Comparison of ENCODE assay signal across 8 mouse cellular contexts in the genomic region with DNA sequence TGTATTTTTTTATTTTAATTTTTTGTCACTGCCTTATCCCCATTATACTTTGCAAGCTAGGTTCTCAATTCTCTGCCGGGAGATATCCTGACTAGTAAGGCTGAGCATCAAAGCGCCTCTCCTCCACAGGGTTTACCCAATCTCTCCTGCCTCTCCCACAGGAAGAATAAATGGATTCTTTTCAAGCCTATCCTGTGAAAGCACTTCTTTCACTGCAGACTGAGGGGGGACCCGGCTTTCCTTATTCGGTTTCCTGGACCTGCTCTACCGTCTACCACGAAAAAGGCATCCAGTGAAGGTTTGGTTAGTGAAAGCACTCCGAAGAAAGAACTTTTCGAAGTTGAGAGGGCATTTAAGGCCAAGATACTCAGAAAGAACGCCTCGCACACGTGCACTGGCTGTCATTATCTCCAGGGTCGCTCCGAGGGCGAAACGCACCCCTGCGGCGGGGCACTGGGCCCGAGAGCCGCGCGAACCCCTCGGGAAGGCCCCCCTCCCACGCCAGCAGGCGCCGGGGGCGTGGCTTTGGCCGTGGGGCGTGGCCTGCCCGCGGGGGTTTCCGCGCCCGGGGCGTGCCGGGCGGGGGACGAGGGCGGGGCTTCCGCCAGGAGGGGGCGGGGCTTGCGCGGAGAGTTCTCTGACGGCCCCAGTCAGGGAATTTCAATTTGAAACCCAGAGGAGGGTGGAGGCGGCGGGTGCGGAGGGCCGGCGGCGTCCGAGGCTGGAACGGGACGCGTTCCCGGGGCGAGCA. TPM values are rescaled to one million over a fixed set of nuclear protein-coding genes. Genes with fewer than 3 reads are reported as not detected.
DNase-seq lines count a peak whose midpoint lies in the region; ATAC-seq and TF ChIP-seq lines count a peak whose summit lies in the region.

Gene Epb41l2, plus strand, starts transcription at position 591 of the 751 bp plus-strand sequence.

- H3K4me1 ChIP-seq in embryonic facial prominence, embryonic 10.5 days = peaks cover 37% of the 10 kb centered on the region
- 0 out of 2 replicates have a peak, but pooled peaks cover 3% of the 10 kb centered on the region for H3K4me1 ChIP-seq in intestine, postnatal 0 days (replicated peaks; ENCODE audit: control insufficient read depth, insufficient read depth, low read length)
- H3K4me1 ChIP-seq in midbrain, embryonic 10.5 days = peaks cover 24% of the 10 kb centered on the region

- no peaks in the 10 kb centered on the region for H3K36me3 ChIP-seq in embryonic facial prominence, embryonic 10.5 days (replicated peaks)
- no peaks in the 10 kb centered on the region for H3K36me3 ChIP-seq in intestine, postnatal 0 days (ENCODE audit: control insufficient read depth, insufficient read depth)
- no peaks in the 10 kb centered on the region for H3K36me3 ChIP-seq in midbrain, embryonic 10.5 days

- no peak for TF ChIP-seq CTCF in intestine, postnatal 0 days (IDR thresholded peaks at IDR 0.05; ENCODE audit: low read depth)

- WGBS in embryonic facial prominence, embryonic 10.5 days = under 1% methylated on average over 55 of the region's 55 CpGs
- WGBS in intestine, postnatal 0 days = 1% methylated on average over 34 of the region's 55 CpGs
- 1% methylated on average over 55 of the region's 55 CpGs for WGBS in midbrain, embryonic 10.5 days

- H3K27ac ChIP-seq in embryonic facial prominence, embryonic 10.5 days (replicated peaks) = peak within 1 kb of the TSS; percentile 93
- H3K27ac ChIP-seq in intestine, postnatal 0 days (ENCODE audit: low read depth, low read length) = peak within 1 kb of the TSS; percentile 77
- H3K27ac ChIP-seq in midbrain, embryonic 10.5 days (replicated peaks) = peak within 1 kb of the TSS; percentile 88

- intact Hi-C loops in left cerebral cortex, postnatal 36 days (cut with DNase I) = loop anchor here (1.0 kb wide), 1 partner anchor 62 kb away; no protein-coding TSS in a partner anchor

- no peaks in the 10 kb centered on the region for H3K9me3 ChIP-seq in embryonic facial prominence, embryonic 10.5 days
- H3K9me3 ChIP-seq in intestine, postnatal 0 days (ENCODE audit: control insufficient read depth) = no peaks in the 10 kb centered on the region
- no peaks in the 10 kb centered on the region for H3K9me3 ChIP-seq in midbrain, embryonic 10.5 days (replicated peaks)

- H3K27me3 ChIP-seq in embryonic facial prominence, embryonic 10.5 days (replicated peaks; ENCODE audit: low read depth, poor library complexity, severe bottlenecking) = no peaks in the 10 kb centered on the region
- no peaks in the 10 kb centered on the region for H3K27me3 ChIP-seq in intestine, postnatal 0 days (replicated peaks; ENCODE audit: control insufficient read depth, insufficient read depth, low read length)
- H3K27me3 ChIP-seq in midbrain, embryonic 10.5 days (ENCODE audit: low read depth, poor library complexity, severe bottlenecking) = peaks cover 10% of the 10 kb centered on the region

- peak; percentile 97 for DNase-seq in adrenal gland, postnatal 14 days
- peak; percentile 95 for DNase-seq in embryonic facial prominence, embryonic 10.5 days (ENCODE audit: low spot score)
- DNase-seq in gonadal fat pad, adult 2 months (ENCODE audit: low read depth) = no peak
- peak; percentile 89 to 90 for DNase-seq in left cerebral cortex, postnatal 36 days (ENCODE audit: low spot score in 2 of 2)
- peak; percentile 92 for DNase-seq in midbrain, embryonic 10.5 days (ENCODE audit: low spot score)
- DNase-seq in right cerebral cortex, postnatal 36 days (ENCODE audit: low spot score in 2 of 2) = peak; percentile 75 to 78
- DNase-seq in urinary bladder, postnatal 4 days (ENCODE audit: low spot score in 2 of 2) = peak; percentile 95

- ATAC-seq in intestine, postnatal 0 days = peak; percentile 93

- H3K4me3 ChIP-seq in embryonic facial prominence, embryonic 10.5 days = peak within 1 kb of the TSS; percentile 91
- peak within 1 kb of the TSS; percentile 95 for H3K4me3 ChIP-seq in intestine, postnatal 0 days (ENCODE audit: low read depth, low read length)
- peak within 1 kb of the TSS; percentile 86 for H3K4me3 ChIP-seq in midbrain, embryonic 10.5 days

- H3K4me2 ChIP-seq in intestine, postnatal 0 days (replicated peaks; ENCODE audit: low read depth) = peak within 1 kb of the TSS; percentile 88

- peak within 1 kb of the TSS; percentile 75 for H3K9ac ChIP-seq in intestine, postnatal 0 days (ENCODE audit: low read depth, low read length)

RNA-seq across cellular contexts. Expression of gene Epb41l2, which starts in this region (rescaled TPM):
- 94.9 and 106 TPM in 2 replicates for total RNA-seq in adrenal gland, postnatal 14 days (2021)
- 47.3 and 52.9 TPM in 2 replicates for polyA plus RNA-seq in embryonic facial prominence, embryonic 10.5 days (2016; fragmentation: Nextera tagmentation; extraction: Ambion mirVana)
- 80.5 and 80.8 TPM in 2 replicates for polyA plus RNA-seq in gonadal fat pad, adult 2 months (2012; rRNA removed)
- 13.8 and 14.7 TPM in 2 replicates for polyA plus RNA-seq in intestine, postnatal 0 days (2015; fragmentation: Nextera tagmentation; extraction: Ambion mirVana)
- total RNA-seq in left cerebral cortex, postnatal 36 days (2021) = 100 to 1,000 TPM; 118 to 145 TPM
- 43.2 and 47.5 TPM in 2 replicates for polyA plus RNA-seq in midbrain, embryonic 10.5 days (2016; fragmentation: Nextera tagmentation; extraction: Ambion mirVana)
